Mouse (Mus musculus) heart, embryonic 13.5 days (tissue): ENCODE data around the gene Myo1g. TPM values are rescaled to one million over a fixed set of nuclear protein-coding genes. Genes with fewer than 3 reads are reported as not detected.
A peak's percentile ranks its signal among the peaks of the same experiment; 100 is the strongest.

ENCODE experiments used
- ATAC-seq: fragments of 200-750 bp; cut with Nextera tagmentation; 2 replicates; pipeline ENCODE4 v1.8.0; 2017; ENCODE audit warnings: moderate TSS enrichment; ENCODE audit not compliant: insufficient number of reproducible peaks, low FRiP score, low TSS enrichment; ENCODE audit errors: extremely low read depth
- H3K27ac ChIP-seq: fragments of 300-500 bp; sonication (generic); replicated peaks from 2 replicates; pipeline ENCODE4 v1.5.1; 2015; ENCODE audit warnings: moderate library complexity, mild to moderate bottlenecking, inconsistent platforms
- H3K27me3 ChIP-seq: fragments of 300-500 bp; sonication (generic); replicated peaks from 2 replicates; pipeline ENCODE4 v1.6.1; 2015; ENCODE audit warnings: mild to moderate bottlenecking, inconsistent platforms
- H3K36me3 ChIP-seq: fragments of 300-500 bp; sonication (generic); 2 replicates; pipeline ENCODE4 v1.6.1; 2015; ENCODE audit warnings: mild to moderate bottlenecking, inconsistent platforms
- H3K4me1 ChIP-seq: fragments of 300-500 bp; sonication (generic); 2 replicates; pipeline ENCODE4 v1.6.1; 2015; ENCODE audit warnings: inconsistent platforms
- H3K4me2 ChIP-seq: fragments of 300-500 bp; sonication (generic); 2 replicates; pipeline ENCODE4 v1.6.1; 2015; ENCODE audit warnings: inconsistent platforms, mild to moderate bottlenecking, moderate library complexity
- H3K4me3 ChIP-seq: fragments of 300-500 bp; sonication (generic); 2 replicates; pipeline ENCODE4 v1.5.1; 2015; ENCODE audit warnings: moderate library complexity, mild to moderate bottlenecking, inconsistent platforms
- H3K9ac ChIP-seq: fragments of 300-500 bp; sonication (generic); 2 replicates; pipeline ENCODE4 v1.6.1; 2015; ENCODE audit warnings: inconsistent platforms, mild to moderate bottlenecking, moderate library complexity
- H3K9me3 ChIP-seq: fragments of 300-500 bp; sonication (generic); 2 replicates; pipeline ENCODE4 v1.6.1; 2016; ENCODE audit warnings: inconsistent platforms
- WGBS: fragments of 180-500 bp; shearing (Covaris S2); methylation state at CpG from one replicate; pipeline ENCODE4 v1.1.7; 2015; ENCODE audit warnings: mixed read lengths; 5-methylcytosine and 5-hydroxymethylcytosine counted together
- polyA plus RNA-seq: library from polyadenylated mRNA; unstranded; fragments of >200 nt; fragmentation: Nextera tagmentation; extraction: Ambion mirVana; gene quantifications from 2 replicates; pipeline ENCODE4 v1.2.1, GENCODE M21; 2015

The Myo1g gene
- polyA plus RNA-seq, 1 experiment from 2014 or later: 0.98 TPM

GRCm38 (mm10) chr11:6514837-6515236 is 5.9 kb downstream of the Myo1g start:
- 23% methylated on average over 7 of the region's 7 CpGs for WGBS
- Histone ChIP-seq H3K9me3 (no peaks in the 10 kb centered on the region), H3K27me3 (peaks cover 4% of the 10 kb centered on the region; the same call in 1 of the 2 replicates), H3K9ac (no peak overlapping the region), H3K36me3 (no peaks in the 10 kb centered on the region), H3K4me1 (peaks cover 6% of the 10 kb centered on the region; the same call in 1 of the 2 replicates), H3K27ac (no peak overlapping the region), H3K4me2 (no peak overlapping the region), H3K4me3 (no peak overlapping the region)
- ATAC-seq: no peak

- 52% methylated on average over 1 of the region's 1 CpGs for WGBS
- Histone ChIP-seq H3K4me2 (no peak overlapping the region), H3K4me3 (no peak overlapping the region), H3K9ac (no peak overlapping the region), H3K27me3 (no peaks in the 10 kb centered on the region), H3K9me3 (no peaks in the 10 kb centered on the region), H3K36me3 (no peaks in the 10 kb centered on the region), H3K4me1 (no peaks in the 10 kb centered on the region), H3K27ac (no peak overlapping the region)
- no peak for ATAC-seq
Observed at GRCm38 (mm10) chr11:6508269-6508876, 12.4 kb downstream of the Myo1g start.

- Histone ChIP-seq H3K4me1 (no peaks in the 10 kb centered on the region), H3K36me3 (no peaks in the 10 kb centered on the region), H3K9me3 (no peaks in the 10 kb centered on the region), H3K4me2 (no peak overlapping the region), H3K27me3 (no peaks in the 10 kb centered on the region), H3K27ac (no peak overlapping the region), H3K9ac (no peak overlapping the region), H3K4me3 (no peak overlapping the region)
- ATAC-seq: no peak
- 80% methylated on average over 9 of the region's 9 CpGs for WGBS
Observed at GRCm38 (mm10) chr11:6506516-6506915, 14.2 kb downstream of the Myo1g start.

GRCm38 (mm10) chr11:6504689-6505088 is 16.1 kb downstream of the Myo1g start:
- ATAC-seq: no peak
- Histone ChIP-seq H3K9ac (no peak overlapping the region), H3K4me2 (no peak overlapping the region), H3K4me3 (no peak overlapping the region), H3K27ac (no peak overlapping the region), H3K36me3 (no peaks in the 10 kb centered on the region), H3K9me3 (no peaks in the 10 kb centered on the region), H3K4me1 (no peaks in the 10 kb centered on the region), H3K27me3 (no peaks in the 10 kb centered on the region)
- WGBS: 81% methylated on average over 6 of the region's 6 CpGs

GRCm38 (mm10) chr11:6504226-6504625 is 16.5 kb downstream of the Myo1g start:
- ATAC-seq: no peak
- H3K4me2 ChIP-seq: no peak overlapping the region
- H3K4me3 ChIP-seq: no peak overlapping the region
- H3K27ac ChIP-seq: no peak overlapping the region
- no peaks in the 10 kb centered on the region for H3K27me3 ChIP-seq
- H3K36me3 ChIP-seq: no peaks in the 10 kb centered on the region
- 62% methylated on average over 3 of the region's 3 CpGs for WGBS
- no peak overlapping the region for H3K9ac ChIP-seq
- H3K9me3 ChIP-seq: no peaks in the 10 kb centered on the region
- H3K4me1 ChIP-seq: no peaks in the 10 kb centered on the region

GRCm38 (mm10) chr11:6502506-6502905 is 18.3 kb downstream of the Myo1g start:
- Histone ChIP-seq H3K27me3 (no peaks in the 10 kb centered on the region), H3K9me3 (no peaks in the 10 kb centered on the region), H3K4me1 (no peaks in the 10 kb centered on the region), H3K4me3 (no peak overlapping the region), H3K9ac (no peak overlapping the region), H3K27ac (no peak overlapping the region), H3K4me2 (no peak overlapping the region), H3K36me3 (no peaks in the 10 kb centered on the region)
- ATAC-seq: no peak
- WGBS: 83% methylated on average over 2 of the region's 2 CpGs

- 70% methylated on average over 12 of the region's 12 CpGs for WGBS
- H3K36me3 ChIP-seq: no peaks in the 10 kb centered on the region
- H3K27me3 ChIP-seq: no peaks in the 10 kb centered on the region
- H3K4me3 ChIP-seq: no peak overlapping the region
- no peak overlapping the region for H3K9ac ChIP-seq
- no peak overlapping the region for H3K27ac ChIP-seq
- no peak overlapping the region for H3K4me2 ChIP-seq
- H3K4me1 ChIP-seq: no peaks in the 10 kb centered on the region
- ATAC-seq: no peak
- H3K9me3 ChIP-seq: no peaks in the 10 kb centered on the region
Observed at GRCm38 (mm10) chr11:6497311-6497948, 23.3 kb downstream of the Myo1g start.

GRCm38 (mm10) chr11:6489691-6490503 is 30.9 kb downstream of the Myo1g start:
- no peak overlapping the region for H3K4me3 ChIP-seq
- no peaks in the 10 kb centered on the region for H3K27me3 ChIP-seq
- no peak for ATAC-seq
- no peak overlapping the region for H3K9ac ChIP-seq
- H3K4me2 ChIP-seq: no peak overlapping the region
- peaks cover 14% of the 10 kb centered on the region; the same call in 1 of the 2 replicates for H3K4me1 ChIP-seq
- H3K9me3 ChIP-seq: no peaks in the 10 kb centered on the region
- H3K36me3 ChIP-seq: no peaks in the 10 kb centered on the region
- 42% methylated on average over 6 of the region's 6 CpGs for WGBS
- H3K27ac ChIP-seq: no peak overlapping the region

- Histone ChIP-seq H3K9ac (no peak overlapping the region), H3K9me3 (no peaks in the 10 kb centered on the region), H3K36me3 (no peaks in the 10 kb centered on the region), H3K4me3 (no peak overlapping the region), H3K4me1 (peaks cover 14% of the 10 kb centered on the region; the same call in 1 of the 2 replicates), H3K4me2 (no peak overlapping the region), H3K27ac (no peak overlapping the region), H3K27me3 (no peaks in the 10 kb centered on the region)
- WGBS: 88% methylated on average over 7 of the region's 7 CpGs
- ATAC-seq: no peak
Observed at GRCm38 (mm10) chr11:6489257-6489656, 31.5 kb downstream of the Myo1g start.

GRCm38 (mm10) chr11:6488041-6488684 is 32.6 kb downstream of the Myo1g start:
- no peak for ATAC-seq
- Histone ChIP-seq H3K9me3 (no peaks in the 10 kb centered on the region), H3K36me3 (no peaks in the 10 kb centered on the region), H3K9ac (no peak overlapping the region), H3K27ac (0 out of 2 replicates have a peak overlapping the region, but pooled peaks have one; percentile 28), H3K4me3 (no peak overlapping the region), H3K27me3 (no peaks in the 10 kb centered on the region), H3K4me1 (peaks cover 17% of the 10 kb centered on the region; the same call in 1 of the 2 replicates), H3K4me2 (no peak overlapping the region)
- WGBS: 81% methylated on average over 5 of the region's 5 CpGs

GRCm38 (mm10) chr11:6487496-6487895 is 33.3 kb downstream of the Myo1g start:
- peak overlapping the region; percentile 28; the same call in 1 of the 2 replicates for H3K27ac ChIP-seq
- 26% methylated on average over 7 of the region's 7 CpGs for WGBS
- H3K9ac ChIP-seq: no peak overlapping the region
- no peaks in the 10 kb centered on the region for H3K9me3 ChIP-seq
- peaks cover 19% of the 10 kb centered on the region; the same call in 1 of the 2 replicates for H3K4me1 ChIP-seq
- H3K4me3 ChIP-seq: no peak overlapping the region
- no peak overlapping the region for H3K4me2 ChIP-seq
- no peaks in the 10 kb centered on the region for H3K27me3 ChIP-seq
- H3K36me3 ChIP-seq: no peaks in the 10 kb centered on the region
- ATAC-seq: no peak
